Mouse (Mus musculus): ENCODE results near the gene Nudt22.

- TF ChIP-seq CTCF (IDR thresholded peaks at IDR 0.05) (no peak), EP300 (IDR thresholded peaks at IDR 0.05; ENCODE audit: insufficient read depth, low read depth, low read length) (no peak), POLR2A (IDR thresholded peaks at IDR 0.05; ENCODE audit: insufficient read depth, low read depth, low read length) (no peak)
These were observed 5.2 kb downstream of the Nudt22 start for GRCm38 (mm10) chr19:6990712-6991111.
